Mouse (Mus musculus) E14TG2a.4 (cell line): ENCODE data around the gene Plagl2.

Experiments used
- CTCF ChIP-seq: conservative IDR thresholded peaks from 2 replicates; pipeline ENCODE4 v1.5.1; 2014; ENCODE audit warnings: low read length
- POU5F1 ChIP-seq: IDR thresholded peaks from 2 replicates; pipeline ENCODE4 v1.6.1; 2014; ENCODE audit warnings: low read length, borderline replicate concordance

- TF ChIP-seq CTCF (no peak), POU5F1 (no peak)
Measured at GRCm38 (mm10) chr2:153249751-153250150, 8.5 kb upstream of the Plagl2 start.
